Mouse (Mus musculus): Measurements from ENCODE around the gene Gm5157.
"Not testable (repeated sequence)": the region's sequence is repeated elsewhere in the genome, so short reads cannot be mapped to it uniquely, and the experiment has no call there.

- not testable (repeated sequence) for TF ChIP-seq CTCF (IDR thresholded peaks at IDR 0.05; ENCODE audit: borderline replicate concordance, extremely low read depth, insufficient read depth, insufficient read length); POLR2A (IDR thresholded peaks at IDR 0.05; ENCODE audit: borderline replicate concordance, extremely low read depth, insufficient read depth, insufficient read length, poor library complexity, severe bottlenecking)
These were observed at the start of gene Gm5157 for GRCm38 (mm10) chr7:21190323-21190722.

All from brain, embryonic 14.5 days (tissue).